Mouse (Mus musculus): ENCODE measurements around the gene Gdpd4.

The Gdpd4 gene

DNA sequence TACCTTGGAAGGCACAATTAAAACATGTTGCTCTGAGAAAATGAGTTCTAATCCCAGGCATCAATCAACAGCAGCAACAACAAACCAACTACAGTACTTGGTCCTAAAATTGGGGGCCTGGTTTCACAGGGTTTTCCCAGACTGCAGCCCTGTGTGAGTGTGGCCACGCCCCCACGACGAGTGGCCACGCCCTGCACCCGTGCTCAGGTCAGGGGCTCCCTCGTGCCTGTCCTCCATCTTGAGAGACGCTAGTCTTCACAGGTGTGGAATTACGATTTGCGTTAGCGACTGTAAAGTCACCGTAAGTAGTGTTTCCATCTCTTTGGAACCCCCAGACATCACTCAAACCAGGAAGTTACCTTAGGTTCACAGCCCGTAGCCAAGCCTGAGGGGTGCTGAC, at the start of gene Gdpd4:
Gene Gdpd4, plus strand, starts transcription at position 214 of the 400 bp plus-strand sequence.
- DNase-seq (ENCODE audit: low spot score in 2 of 2) = no peak

- DNase-seq (ENCODE audit: low spot score in 2 of 2) = no peak
These were observed 47.4 kb upstream of the Gdpd4 start for GRCm38 (mm10) chr7:97872396-97872795.

- DNase-seq (ENCODE audit: low spot score in 2 of 2) = no peak
These were observed 46.4 kb upstream of the Gdpd4 start for GRCm38 (mm10) chr7:97873317-97873716.

DNA sequence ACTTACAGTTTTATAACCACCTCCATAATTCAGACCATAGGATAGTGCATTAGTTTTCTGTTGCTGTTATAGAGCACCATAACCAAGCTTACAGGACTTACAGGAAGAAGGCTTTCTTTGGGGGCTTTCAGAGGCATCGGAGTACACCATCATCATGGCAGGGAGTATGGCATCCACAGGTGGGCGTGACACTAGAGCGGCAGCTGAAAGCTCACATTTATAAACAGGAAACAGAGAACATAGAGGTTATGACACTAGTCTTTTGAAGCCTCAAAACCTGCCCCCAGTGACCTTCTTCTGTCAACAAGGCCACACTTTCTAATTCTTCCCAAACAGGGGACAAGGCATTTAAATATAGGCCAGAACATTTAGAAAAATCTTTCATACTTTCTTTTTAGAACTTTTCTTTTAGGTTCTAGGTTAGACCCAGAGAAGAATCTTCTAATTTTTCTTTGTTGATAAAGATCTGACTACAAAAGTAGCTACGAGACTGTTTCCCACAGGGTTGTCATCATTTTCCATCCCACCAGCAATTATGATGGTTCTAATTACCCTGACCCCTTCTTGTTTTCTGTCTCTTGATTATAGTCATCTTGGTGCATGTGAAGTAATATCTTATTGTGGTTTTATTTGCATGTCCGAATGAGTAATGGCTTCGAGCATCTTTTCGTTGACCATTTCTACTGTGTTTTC, 41.8 kb upstream of the Gdpd4 start:
- no peak for DNase-seq (ENCODE audit: low spot score in 2 of 2)

- DNase-seq (ENCODE audit: low spot score in 2 of 2) = peak; percentile 18 to 37
These were observed 8.1 kb upstream of the Gdpd4 start for GRCm38 (mm10) chr7:97911646-97912045.

GRCm38 (mm10) chr7:97914833-97915516, 4.8 kb upstream of the Gdpd4 start:
- no peak for DNase-seq (ENCODE audit: low spot score in 2 of 2)

DNA sequence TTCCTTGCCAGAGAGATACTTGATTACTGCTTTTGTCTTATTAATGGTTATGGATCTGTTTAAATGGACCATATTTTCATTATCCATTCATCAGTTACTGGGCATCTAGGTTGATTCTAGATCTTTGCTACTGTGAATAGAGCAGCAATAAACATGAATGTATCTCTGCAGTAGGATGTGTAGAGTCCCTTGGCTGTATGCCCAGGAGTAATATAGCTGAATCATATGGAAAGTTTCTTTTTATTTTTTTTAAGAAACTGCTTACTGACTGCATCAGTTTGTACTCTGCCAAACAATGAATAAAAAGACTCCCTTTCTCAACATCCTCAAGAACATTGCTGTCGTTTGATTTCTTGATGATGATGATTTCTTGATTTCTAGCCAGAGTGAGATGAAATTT, 6.1 kb downstream of the Gdpd4 start:
- no peak for DNase-seq (ENCODE audit: low spot score in 2 of 2)

GRCm38 (mm10) chr7:97926978-97927377, 7.2 kb downstream of the Gdpd4 start:
- no peak for DNase-seq (ENCODE audit: low spot score in 2 of 2)

DNA sequence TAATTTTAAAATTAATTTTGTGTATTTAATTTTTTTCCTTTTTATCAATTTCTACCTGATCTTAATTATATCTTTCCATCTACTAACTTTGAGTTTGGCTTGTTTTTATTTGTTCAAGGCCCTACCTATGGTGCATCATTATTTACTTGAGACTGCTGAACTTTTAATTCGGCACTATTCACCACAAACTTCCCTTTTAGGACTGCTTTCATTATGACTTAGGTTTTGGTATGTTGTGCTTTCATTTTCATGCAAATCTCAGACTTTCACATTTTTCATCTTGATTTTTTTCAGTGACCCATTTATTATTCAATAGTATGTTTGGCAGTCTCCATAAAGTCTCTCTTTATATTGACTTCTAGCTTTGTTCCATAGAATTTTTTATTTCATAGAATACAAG, 24.7 kb downstream of the Gdpd4 start:
- no peak for DNase-seq (ENCODE audit: low spot score in 2 of 2)

GRCm38 (mm10) chr7:97972486-97972885, 52.7 kb downstream of the Gdpd4 start:
- no peak for DNase-seq (ENCODE audit: low spot score in 2 of 2)

DNA sequence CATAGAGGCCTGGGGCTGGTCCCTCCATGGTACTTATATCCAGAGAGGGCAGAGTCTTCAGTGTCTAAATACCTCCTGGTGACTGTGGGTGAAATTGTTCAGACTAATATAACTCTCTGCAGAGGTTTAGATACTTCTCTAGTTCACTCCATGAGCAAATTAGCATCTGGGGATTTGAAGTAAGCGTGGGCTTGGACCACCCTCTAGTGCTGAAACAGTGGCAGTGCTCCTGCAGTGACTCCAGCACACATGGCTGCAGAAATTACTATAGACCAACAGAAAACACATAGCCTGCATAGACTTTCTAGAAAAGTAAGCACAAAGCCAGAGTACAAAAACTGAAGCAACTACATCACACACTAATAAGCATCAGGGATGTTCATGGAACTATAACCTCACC, 57.7 kb downstream of the Gdpd4 start:
- DNase-seq (ENCODE audit: low spot score in 2 of 2) = peak; percentile 70 to 76

DNA sequence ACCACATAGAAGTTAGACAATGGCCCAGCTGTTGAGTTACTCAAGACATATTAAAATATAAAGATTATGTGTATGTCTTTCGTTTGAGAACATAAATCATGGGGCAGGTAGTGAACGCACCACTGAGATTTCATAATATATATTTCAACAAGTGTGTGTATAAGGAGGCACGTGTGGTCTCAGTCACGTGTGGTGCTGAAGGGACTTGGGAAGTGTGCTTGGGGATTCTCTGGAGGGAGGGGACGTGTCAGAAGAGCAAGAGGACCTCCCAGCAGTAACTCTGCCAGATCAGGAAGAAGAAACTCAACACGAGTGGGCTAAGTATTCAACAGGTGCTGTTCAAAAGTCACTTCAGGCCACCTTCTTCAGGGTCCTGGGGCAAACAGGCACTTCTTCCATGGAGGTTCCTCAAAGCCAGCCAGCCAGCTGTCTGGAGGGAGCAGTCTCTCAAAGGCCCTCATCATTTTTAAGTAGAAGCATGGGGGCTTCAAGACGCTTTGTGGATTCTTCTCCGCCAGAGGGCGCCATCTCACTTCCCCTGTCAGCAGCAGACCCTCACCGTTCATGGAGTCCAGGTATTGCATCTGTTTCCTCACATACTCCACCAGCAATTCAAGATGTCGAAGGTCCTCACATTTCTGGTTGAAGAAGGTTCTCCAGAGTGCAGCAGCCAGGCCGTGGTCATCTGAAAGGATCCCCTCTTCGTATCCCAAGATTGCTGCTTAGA, 64.5 kb downstream of the Gdpd4 start:
- DNase-seq (ENCODE audit: low spot score in 2 of 2) = peak in 1 of 2 experiments; percentile 27

GRCm38 (mm10) chr7:98002617-98003016, 82.9 kb downstream of the Gdpd4 start:
- DNase-seq (ENCODE audit: low spot score in 2 of 2) = no peak

DNA sequence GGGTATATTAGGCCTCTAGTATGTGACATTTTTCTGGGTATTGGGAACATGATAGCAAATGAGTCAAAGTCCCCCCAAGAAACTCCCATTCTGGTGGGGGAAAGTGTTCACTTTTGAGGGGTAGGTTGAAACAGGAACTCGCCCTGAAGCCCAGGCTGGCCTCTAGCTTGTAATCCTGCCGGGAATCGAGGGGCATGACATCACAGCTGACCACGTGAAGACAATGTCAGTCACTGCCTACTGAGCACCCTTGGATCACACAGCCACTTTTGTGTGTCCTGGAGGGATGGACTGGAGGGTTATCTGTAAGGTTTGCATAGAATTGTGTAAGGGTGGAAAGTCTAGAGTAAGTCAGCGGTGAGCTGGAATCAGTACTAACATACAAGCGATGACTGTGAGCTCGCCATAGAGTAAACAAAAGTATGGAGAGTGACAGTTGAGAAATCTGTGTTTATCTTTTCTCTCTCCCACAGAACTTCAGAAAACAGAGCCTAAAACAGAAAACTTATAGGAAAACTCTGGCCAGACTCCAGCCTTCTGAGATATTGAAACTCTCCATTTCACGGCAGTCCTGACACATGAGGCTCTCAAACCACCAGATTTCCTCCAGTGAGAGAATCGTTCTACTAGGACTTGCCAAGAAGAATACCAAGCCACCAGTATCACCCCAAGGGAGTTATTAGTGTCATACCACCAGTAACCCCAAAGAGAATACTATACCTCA, 128.5 kb downstream of the Gdpd4 start:
- DNase-seq (ENCODE audit: low spot score in 2 of 2) = no peak

DNA sequence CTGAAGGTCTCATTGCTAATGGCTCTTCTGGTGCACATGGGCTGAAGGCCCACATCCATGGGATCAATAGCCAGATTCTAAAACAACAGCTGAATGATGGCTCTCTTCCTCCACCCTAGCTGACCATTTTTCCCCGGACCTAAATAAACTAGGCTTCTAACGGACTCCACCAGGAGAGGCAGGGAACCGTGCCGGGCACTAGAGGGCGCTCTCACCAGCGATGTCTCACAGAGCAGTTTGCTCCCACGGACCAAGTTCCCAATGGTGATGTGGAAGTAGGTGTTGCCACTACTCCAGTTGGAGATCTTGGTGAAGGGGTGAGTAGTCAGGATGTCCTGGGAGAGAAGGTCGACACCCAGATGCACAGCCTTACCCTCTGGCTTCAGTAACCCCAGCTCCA, 132.2 kb downstream of the Gdpd4 start:
- peak; percentile 16 to 21 for DNase-seq (ENCODE audit: low spot score in 2 of 2)

DNA sequence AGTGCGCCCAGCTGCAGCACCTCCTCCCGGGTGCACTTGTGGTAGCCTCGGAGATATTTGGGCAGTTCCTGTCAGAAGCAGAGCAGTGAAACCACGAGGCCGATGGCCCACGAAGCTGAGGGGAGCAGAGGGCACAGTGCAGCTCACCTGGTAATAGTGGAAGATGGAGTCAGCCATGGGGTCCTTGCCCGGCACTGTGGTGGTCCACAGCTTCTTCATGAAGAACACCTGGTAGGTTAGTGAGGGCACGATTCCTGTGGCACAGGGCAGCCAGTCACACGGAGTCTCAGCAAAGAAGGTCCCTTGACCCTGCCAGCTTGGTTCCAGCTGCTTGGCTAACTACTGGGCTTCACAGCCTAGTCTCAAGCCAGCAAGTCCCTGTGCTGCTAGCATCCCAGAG, 134.7 kb downstream of the Gdpd4 start:
- no peak for DNase-seq (ENCODE audit: low spot score in 2 of 2)

DNA sequence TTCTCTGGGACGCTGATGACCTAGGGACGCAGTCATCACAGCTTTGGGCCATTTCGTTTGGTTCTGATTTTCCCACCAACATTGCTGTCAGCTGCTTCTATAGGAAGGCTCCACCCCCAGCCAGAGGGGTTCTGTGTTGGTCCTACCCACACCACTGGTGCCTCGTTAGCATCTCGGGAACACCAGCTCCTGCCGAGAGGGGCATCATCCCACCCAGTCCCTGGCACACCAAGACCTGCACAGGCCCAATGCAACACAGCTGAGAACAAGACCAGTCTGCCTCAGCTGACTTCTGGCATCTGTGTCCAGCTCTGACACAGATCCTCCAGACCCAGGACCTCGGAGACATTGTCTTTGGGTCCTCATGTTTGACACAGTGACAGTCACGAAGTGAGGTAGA, 135.2 kb downstream of the Gdpd4 start:
- no peak for DNase-seq (ENCODE audit: low spot score in 2 of 2)

GRCm38 (mm10) chr7:98066229-98066628, 146.5 kb downstream of the Gdpd4 start:
- DNase-seq (ENCODE audit: low spot score in 2 of 2) = no peak

DNA sequence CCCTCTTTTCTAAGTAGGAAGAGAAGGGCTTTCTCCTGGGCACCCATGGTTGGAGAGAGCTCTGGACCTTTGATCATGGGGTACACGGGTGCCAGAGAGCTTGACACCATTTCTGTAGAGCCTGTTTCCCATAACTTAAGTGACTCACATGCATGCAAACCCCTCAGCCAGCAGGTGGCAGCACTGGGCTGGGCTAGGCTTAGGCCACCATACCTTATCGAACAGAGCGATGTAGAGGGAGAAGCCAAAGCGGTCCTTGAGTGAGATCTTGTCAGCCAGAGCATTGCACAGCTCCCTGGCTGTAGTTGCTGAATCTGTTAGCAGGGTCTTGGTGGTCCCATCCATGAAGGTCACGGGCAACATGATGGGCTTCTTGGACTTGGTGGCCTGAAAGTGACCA, 151.9 kb downstream of the Gdpd4 start:
- DNase-seq (ENCODE audit: low spot score in 2 of 2) = peak; percentile 70 to 76

DNA sequence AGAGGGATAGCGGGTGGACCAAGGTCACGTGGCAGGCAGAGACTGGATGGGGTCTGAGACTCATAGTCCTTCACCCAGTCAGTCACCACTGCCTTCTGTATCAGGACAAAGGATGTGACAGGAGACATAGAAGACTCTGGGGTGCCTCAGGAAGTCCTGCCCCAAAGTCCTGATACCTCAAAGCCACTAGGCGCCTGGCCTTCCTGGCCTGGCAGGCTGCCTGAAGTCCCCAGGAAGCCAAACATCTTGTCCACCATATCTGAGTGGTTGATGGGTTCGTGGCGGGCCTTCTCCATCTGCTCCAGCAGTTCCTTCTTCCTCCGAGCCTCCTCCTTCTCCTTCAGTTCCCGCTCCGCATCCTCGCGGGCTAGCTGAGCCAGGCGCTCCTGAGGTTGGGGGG, 157.7 kb downstream of the Gdpd4 start:
- DNase-seq (ENCODE audit: low spot score in 2 of 2) = no peak

- no peak for DNase-seq (ENCODE audit: low spot score in 2 of 2)
These were observed 162.6 kb downstream of the Gdpd4 start for GRCm38 (mm10) chr7:98082376-98082775.
